Mouse (Mus musculus) urinary bladder, postnatal 4 days (tissue): ENCODE results near the gene Mrpl22.
"Not testable (repeated sequence)": the region's sequence is repeated elsewhere in the genome, so short reads cannot be mapped to it uniquely, and the experiment has no call there.

ENCODE experiments used
- DNase-seq, 2 experiments: peaks; one replicate each; pipeline ENCODE4 v3.0.0; 2021 to 2022; ENCODE audit warnings: low spot score in 2 of 2

Mrpl22 gene

DNA sequence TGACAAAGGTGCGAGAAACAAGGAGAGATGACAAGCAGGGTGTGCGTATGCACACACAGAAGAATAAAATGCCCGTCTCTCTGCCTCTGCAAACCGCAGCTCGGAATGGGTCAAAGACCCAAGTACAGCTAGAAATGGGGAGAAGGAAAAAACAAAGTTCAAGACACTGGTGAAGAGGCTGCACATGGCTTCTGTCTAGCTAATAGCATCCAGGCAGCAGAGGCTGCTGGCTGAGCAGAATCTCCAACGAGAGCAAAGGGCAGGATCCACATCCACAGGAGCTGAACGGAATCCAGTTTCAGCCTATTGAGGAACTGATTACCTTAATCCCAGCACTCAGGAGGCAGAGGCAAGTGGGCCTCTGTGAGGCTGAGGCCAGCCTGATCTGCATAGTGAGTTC lies 9.3 kb downstream of the Mrpl22 start:
- no peak for DNase-seq

DNA sequence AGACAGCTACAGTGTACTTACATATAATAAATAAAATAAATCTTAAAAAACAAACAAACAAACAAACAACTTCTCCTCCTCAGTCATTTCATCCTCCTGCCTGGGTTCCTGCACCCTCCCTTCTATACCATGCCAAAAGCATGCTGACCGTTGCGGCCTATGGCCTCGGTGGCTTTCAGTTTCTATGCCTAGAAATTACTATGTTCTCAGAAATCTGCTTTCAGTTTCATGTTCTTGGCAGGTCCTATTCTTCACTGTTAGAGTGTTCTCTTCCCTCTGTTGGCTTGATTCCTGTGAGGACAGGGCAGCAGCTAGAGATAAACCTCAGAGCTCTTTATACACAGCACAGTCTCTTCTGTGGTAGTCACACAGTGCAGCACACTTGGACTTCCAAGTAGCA lies 12.1 kb downstream of the Mrpl22 start:
- no peak for DNase-seq

DNA sequence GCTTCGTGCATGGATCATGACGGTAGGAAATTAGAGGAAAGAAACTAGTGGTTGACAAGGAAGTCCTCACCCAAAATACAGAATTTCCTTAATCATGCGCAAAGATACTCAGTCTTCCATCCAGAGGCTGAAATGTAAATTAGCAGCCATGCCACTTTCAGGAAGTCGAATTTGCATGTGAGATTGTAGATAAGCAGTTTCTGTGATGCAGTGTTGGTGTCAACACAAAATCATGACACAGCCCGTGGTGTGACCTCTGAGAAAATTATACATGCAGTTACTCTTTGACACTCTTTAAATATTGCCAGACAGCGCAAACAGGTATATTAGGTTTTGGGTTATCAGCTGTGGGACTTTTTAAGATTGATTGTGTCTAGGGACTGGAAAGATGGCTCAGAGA lies 18.2 kb downstream of the Mrpl22 start:
- no peak for DNase-seq

DNA sequence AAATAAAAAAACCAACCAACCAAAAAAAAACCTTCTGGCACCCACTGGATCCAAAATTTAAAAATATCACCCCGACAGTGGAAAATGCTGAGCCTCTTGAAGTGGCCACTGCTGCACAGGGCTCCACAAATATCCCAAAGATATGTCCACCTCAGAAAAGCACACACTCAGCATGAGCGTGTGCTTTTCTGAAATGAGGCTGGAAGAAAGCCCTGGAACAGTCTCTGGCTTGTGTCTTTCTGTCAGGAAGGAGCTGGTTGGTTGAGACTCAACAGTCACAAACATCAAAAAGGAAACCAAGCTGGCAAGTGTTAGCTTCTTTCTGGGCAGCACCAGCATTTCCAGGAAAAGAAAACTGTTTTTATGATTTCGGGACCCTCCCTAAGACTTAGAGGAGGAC lies 21.9 kb downstream of the Mrpl22 start:
- DNase-seq: no peak

DNA sequence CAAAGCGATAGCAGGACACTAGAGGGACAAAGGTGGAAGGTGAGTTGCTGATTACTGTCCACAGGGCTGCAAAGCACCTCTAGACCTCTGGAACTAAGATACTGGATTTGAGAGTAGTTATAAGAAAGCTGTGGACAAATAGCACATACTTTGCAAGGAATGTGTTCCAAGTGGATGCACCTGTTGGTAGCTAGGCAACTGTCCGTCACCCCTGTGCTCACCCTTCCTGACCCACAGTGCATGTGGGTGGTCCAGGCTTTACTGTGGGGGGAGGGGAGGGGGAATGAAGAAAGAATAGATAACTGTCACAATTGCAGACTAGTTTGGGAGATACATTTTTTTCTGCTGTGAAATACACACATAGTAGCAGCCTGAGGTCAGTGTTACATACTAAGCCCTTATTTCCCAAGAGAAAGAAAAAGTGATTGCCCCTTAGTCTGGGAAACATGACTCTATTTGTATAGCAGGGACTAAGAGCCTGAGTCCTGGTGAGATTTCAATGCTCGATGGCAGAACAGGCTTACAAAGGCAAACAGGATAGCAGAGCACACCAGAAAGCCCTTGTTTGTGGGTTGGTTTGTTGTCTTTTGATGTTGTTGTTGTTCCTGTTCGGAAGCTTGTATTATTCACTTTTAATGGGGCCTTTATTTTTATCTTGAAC lies 22.5 kb downstream of the Mrpl22 start:
- DNase-seq: no peak

DNA sequence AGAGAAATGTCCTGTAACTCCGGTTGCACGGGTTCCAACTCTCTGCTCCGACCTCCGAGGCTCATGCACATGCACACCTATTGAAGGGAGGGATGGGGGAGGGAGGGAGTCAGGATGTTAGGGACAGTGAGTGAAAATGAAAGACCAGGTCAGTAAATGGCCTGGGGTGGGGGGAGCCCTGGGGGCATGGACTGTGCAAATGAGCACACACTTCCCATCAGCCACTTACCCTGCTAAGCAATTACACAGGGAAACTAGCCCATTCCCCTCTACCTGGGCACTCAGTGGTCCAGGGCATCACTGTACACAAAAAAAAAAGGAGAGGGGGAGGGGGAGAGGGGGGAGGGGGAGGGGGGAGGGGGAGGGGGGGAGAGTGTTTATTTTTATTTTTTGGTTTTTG lies 27.2 kb downstream of the Mrpl22 start:
- no peak for DNase-seq

DNA sequence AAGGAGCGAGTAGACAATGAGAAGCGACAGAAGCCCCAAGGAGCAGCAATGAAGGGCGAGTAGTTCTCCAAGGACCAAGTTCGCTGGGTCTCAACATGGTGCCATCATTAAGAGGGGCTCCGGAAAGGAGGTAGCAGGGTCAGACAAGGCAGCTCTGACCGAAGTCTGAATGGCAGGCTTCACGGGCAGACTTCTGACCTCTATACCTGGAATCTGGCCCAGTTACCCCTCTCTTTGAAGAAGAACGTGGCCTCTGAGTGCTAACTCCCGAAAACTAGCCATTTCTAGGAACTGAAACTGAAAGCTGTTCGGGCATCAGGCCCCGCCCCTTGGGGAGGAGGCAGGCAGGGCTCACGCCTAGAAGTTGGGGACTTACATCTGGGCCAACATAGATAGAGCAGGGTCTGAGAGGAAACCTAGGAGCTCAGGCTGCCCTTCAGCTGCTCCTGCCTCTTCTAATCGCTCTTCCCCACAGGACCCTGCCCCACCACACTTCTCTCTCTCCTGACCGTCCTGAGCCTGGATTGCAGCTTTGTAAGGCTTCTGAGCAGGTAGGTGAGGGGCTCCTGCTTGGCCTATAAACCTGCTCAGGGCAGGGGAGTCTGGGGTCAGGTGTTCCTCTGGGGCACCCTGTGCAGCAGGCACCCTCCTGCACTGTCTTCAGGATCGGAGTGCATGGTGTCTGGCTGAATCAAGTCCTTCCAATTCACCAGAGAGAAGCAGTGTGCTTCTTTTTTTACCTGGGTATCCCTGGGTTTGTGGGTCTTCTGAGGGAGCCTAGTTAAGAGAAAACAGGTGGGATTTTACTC lies 28.0 kb downstream of the Mrpl22 start, which contains the start of the genes Igtp and Irgm2:
TSS of gene Igtp (plus strand) at position 328 of the 809 bp plus-strand sequence.
TSS of gene Irgm2 (plus strand) at position 390 of the 809 bp plus-strand sequence.
- DNase-seq: peak; percentile 67 to 72

DNA sequence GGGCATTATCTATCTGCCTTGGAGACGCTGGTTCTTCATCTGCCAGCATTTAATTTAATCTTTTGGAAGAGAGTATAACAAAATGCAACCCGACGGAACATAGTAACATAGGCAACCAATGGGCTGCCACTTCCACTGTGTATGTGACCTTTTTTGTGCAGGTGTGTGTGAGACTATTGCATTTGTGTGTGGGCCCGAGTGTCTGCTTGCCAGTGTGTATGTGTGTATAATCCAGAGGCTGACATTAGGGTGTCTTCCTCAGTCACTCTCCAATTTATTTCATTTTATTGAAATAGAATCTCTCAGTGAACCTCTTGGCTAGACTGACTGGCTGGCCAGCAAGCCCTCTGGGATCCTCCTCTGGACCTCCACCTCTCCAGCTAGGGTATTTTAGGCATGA lies 28.8 kb downstream of the Mrpl22 start:
- no peak for DNase-seq

DNA sequence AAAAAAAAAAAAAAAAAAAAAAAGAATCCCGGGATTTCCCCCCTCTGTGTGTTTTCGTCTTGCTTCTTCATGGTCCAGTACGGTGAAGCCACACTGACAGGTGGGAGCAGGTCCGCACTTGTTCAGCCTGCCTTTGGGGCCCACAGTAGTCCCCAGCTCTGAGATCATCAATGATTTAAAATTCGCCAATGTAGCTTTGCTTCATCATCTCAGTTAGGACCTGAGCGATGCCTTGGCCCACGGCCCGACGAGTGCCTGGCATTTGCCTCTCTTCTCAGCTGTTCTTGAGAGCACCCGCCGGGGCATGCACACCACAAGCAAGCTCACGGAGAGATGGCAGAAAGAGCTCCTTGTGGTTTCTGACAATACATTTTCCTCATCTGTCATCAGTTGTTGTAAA lies 29.6 kb downstream of the Mrpl22 start:
- DNase-seq: no peak

DNA sequence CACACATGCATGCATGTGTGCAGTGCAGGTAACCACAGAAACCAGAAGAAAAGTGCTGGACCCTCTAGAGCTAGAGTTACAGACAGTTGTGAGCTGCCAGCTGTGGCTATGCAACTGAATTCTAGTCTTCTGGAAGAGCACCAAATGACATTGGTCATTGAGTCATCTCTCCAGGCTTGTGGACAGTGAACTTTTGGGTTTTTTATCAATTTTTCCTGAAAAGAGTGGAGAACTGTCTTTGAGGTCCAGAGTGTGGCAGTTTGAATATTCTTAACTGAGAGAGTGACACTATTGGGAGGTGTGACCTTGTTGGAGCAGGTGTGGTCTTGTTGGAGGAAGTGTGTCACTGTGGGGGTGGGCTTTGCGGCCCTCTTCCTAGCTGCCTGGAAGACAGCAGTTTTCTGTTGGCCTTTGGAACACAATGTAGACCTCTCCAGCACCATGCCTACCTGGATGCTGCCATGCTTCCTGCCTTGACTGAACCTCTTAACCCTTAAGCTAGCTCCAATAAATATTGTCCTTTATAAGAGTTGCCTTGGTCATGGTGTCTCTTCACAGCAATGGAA lies 38.9 kb downstream of the Mrpl22 start:
- no peak for DNase-seq

DNA sequence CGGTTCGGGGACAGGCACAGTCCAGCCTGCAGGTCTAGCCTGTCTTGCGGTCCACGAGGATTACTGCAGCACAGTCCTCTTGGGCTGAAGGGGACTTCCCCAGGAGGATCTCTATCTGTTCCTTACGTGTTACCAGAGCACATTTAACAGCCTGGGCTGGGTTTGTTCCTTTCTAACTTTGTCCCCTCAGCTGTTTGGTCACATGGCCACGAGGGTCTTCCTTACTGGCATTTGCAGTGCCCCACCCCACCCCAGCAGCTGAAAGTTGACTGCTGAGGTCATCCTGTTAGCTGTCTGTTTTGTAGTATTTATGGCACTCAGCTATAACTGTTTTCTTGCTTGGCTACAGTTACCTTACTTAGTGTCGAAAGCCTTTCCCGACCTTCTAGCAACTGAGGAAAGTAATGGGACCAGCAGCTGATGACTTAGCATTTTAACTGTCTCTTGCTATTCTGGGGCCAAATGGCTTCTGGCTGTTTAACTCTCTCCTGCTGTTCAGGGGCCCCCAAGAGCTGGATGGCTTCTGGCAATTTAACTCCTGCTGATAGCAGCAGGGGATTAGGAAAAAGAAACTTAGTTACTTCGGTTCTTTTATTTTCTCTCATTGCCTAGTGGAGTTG lies 39.7 kb downstream of the Mrpl22 start:
- no peak for DNase-seq

DNA sequence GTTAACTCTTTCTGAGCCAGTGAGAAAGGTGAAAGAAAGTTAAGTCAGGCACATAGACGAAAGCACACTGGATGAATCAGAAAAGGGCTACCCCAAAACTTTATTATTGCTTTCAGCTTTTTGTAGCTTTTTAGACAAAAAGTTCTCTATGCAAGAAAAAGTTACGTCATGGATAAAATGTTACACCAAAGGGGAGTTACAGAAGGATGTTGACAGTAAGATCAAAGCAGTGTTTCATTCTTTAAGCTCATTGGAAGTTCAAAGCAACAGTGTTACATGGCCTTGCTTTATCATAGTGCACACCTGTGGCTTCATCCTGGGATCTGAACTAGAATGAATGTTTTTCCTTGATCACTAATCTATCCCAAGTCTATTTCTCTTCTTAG lies 40.2 kb downstream of the Mrpl22 start:
- no peak for DNase-seq

DNA sequence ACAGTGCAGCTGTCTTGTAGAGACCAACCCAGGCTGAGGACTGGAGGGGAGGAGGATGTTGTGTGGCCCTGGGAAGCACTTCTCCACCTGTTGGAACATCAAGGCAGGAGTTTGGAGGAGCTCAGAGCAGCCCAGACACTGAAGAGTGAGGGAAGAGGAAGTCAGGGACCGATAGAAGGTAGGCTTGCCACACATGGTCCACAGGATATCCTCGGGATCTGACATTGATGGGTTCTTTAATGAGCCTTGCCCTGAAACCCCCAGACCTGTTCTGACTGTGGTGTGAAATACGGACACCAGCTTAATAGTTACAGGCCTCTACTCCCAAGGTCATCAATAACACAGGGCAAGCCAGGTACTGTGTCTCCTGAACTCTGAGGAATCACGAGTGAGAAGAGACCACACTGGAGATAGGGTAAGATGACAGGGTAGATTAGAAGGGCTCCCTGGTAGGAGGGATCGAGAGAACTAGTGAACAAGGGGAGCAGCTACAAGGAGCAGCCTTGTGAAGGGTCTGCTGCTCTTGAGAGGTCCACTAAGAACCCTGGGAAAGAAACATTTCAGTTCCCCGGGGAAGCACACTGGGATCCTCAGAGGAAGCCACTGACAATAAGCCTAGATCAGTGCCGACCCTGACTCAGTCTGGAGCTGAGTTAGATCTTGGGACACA lies 42.3 kb downstream of the Mrpl22 start:
- DNase-seq: no peak

DNA sequence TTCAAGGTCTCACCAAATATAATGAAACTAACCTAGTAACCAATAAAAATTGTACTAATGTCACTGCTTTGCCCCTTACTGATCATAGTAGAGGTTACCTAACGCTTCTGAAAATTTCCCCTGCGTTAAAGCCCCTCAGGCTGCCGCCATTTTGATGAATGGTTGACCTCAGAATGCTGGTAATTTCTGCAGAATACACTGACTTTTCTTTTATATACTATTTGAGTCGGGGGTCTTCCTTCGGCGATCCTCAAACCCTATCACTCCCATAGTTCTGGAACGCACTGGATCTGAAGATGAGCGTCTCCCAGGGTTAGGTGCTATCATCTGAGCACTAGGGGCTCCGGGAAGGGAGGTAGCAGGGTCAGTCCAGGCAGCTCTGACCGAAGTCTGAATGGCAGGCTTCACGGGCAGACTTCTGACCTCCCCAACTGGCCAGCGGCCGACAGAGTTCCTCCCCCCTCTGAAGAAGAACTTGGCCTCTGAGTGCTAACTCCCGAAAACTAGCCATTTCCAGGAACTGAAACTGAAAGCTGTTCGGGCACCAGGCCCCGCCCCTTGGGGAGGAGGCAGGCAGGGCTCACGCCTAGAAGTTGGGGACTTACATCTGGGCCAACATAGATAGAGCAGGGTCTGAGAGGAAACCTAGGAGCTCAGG lies 43.1 kb downstream of the Mrpl22 start:
- peak; percentile 73 to 82 for DNase-seq

DNA sequence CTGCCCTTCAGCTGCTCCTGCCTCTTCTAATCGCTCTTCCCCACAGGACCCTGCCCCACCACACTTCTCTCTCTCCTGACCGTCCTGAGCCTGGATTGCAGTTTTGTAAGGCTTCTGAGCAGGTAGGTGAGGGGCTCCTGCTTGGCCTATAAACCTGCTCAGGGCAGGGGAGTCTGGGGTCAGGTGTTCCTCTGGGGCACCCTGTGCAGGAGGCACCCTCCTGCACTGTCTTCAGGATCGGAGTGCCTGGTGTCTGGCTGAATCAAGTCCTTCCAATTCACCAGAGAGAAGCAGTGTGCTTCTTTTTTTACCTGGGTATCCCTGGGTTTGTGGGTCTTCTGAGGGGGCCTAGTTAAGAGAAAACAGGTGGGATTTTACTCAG lies 43.6 kb downstream of the Mrpl22 start:
- DNase-seq: not testable (repeated sequence)

DNA sequence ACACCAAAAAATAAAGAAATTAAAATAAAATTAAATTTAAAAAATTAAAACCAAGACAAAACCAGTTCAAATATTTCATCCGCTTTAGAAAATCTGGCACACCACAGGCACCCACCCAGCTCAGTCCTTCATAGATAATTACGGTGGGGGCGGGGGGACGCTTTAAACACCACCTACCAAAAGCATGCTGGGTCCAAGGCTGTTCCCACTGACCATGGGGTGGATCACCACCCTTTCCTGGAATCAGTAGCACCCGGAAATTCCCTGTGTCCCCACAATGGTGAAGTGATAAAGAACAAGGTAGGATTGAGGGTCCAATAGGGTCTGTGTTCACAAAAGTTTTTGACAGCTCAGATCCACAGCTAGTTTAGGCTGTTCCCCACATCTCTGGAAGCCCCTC lies 44.4 kb downstream of the Mrpl22 start:
- no peak for DNase-seq

DNA sequence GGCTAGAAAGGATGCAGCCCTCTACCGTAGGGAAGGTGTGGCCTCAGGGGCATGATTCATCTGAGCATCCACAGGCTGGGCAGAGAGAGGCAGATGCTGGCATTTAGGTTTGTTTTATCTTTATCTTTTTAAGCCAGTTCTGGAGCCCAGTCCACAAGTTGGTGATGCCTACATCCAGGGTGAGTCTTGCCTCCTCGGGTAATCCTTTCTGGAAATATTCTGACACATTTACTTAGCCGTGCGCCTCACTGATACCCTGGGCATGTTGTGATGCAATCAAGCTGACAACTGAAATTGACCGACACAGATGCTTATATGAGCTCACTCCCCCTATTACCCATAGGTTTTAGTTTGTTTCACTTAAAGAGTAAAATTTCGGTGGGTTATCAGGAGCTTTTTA lies 45.4 kb downstream of the Mrpl22 start:
- no peak for DNase-seq

DNA sequence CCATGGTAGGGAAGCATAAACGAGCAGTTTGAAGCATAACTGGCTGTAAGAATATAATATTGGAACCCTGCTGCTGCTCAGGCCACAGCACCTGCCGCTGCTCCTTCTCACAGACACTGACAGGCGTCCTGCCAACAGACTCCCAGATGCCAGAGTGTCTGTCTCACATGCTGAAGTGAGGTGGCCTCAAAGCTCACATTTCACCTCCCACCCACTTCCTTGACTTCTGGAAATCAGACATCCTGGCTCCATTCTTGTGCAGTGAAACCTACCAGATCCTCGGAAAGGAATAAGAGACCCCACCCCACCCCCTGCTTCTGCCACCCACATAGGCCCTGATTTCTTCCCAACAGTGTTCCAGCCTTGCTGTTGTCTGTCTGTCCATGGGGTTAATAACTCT lies 52.3 kb downstream of the Mrpl22 start:
- no peak for DNase-seq

DNA sequence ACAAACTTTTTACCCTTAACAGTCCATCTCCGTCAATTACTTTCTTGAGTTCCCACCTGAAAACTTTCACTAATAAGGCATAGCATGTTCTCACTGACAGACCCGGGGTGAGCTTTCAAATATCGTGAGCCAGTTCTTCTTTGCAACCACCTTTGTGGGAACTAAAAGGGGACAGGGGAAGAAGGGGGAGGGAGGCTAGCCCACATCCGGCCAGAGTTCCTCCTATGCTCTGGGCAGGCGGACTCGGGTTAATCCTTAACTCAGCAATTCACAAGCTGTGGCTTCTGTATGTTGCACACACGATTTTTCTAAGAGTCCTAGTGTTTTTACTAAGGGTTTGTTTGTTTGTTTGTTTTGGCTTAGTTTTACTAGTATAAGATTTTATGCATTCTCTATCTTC lies 52.9 kb downstream of the Mrpl22 start:
- DNase-seq: no peak

DNA sequence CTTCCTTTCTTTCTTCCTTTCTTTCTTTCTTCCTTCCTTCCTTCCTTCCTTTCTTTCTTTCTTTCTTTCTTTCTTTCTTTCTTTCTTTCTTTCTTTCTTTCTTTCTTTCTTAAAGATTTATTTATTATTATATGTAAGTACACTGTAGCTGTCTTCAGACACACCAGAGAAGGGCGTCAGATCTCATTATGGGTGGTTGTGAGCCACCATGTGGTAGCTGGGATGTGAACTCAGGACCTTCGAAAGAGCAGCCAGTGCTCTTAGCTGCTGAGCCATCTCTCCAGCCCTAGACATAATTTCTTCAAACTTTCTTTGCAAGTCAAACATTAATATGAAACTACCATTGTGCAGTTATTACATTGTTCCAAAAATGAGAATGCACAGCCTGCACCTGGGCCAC lies 53.4 kb downstream of the Mrpl22 start:
- not testable (repeated sequence) for DNase-seq

DNA sequence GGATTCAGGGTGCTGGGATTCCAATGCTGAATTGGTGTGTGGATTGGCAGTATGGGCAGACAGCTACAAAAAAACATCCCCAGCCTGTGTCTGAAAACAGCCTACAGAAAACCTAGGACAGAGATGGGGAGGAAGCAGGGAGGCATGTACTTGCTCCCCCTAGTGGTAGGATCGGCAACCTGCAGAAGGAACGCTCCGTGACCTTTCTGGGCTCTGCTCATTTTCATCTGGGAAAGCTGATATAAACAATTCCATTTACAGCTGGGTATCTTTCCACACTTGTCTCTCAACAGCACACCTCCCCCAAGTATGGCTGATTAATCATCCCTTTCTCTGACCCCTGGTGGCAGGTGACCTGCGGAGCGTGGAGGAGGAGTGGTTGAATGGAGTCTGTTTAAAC lies 54.2 kb downstream of the Mrpl22 start:
- DNase-seq: peak; percentile 62 to 79

DNA sequence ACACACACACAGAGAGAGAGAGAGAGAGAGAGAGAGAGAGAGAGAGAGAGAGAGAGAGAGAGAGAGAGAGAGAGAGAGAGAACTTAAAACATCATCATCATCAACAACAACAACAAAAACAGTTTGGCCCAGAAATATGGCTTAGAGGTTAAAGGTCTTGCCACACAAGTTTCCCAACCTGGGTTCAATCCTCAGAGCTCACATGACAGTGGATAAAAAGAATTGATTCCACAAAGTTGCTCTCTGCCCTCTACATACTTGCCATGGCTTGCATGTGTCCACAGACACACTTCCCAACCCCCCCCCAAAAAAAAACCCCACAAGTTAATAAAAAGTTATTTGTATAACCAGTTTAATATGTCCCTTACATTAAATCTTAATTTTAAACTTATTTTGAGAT lies 55.0 kb downstream of the Mrpl22 start:
- DNase-seq: no peak
